Comparison of ENCODE assay signal across 8 mouse cellular contexts in genomic region chr11:3633269-3633668, GRCm38 (mm10). TPM values are rescaled to one million over a fixed set of nuclear protein-coding genes. Genes with fewer than 3 reads are reported as not detected.
DNase-seq lines count a peak whose midpoint lies in the region; TF ChIP-seq lines count a peak whose summit lies in the region.
"Not testable (repeated sequence)": the region's sequence is repeated elsewhere in the genome, so short reads cannot be mapped to it uniquely, and the experiment has no call there.

No protein-coding gene starts in this region.

- DNase-seq in adrenal gland, postnatal 25 days: peak; percentile 21
- DNase-seq in gastrocnemius, postnatal 10 days: peak; percentile 8
- peak; percentile 8 to 30 for DNase-seq in heart, postnatal 14 days
- DNase-seq in kidney, adult 9 months: peak; percentile 44
- DNase-seq in layer of hippocampus, adult 2 months (ENCODE audit: low spot score in 2 of 2): peak in 1 of 2 experiments; percentile 17
- DNase-seq in left cerebral cortex, adult 18-20 months (ENCODE audit: low spot score in 2 of 2): peak; percentile 5 to 16
- peak; percentile 19 for DNase-seq in lung, postnatal 14 days
- peak; percentile 3 for DNase-seq in right cerebral cortex, postnatal 4 days

- H3K27ac ChIP-seq in layer of hippocampus, adult 2 months: not testable (repeated sequence)

- peak; percentile 68 for TF ChIP-seq CTCF in layer of hippocampus, adult 2 months (conservative IDR thresholded peaks at IDR 0.05)

- intact Hi-C loops in heart, postnatal 14 days (cut with DNase I): loop anchor here (2.0 kb wide), 2 partner anchors 98 to 160 kb away; no protein-coding TSS in a partner anchor

- H3K4me3 ChIP-seq in layer of hippocampus, adult 2 months: not testable (repeated sequence)

RNA-seq across cellular contexts. Expression of gene Morc2a, which starts 15.7 kb away (rescaled TPM):
- 62.3 and 69.5 TPM in 2 replicates for total RNA-seq in adrenal gland, postnatal 25 days (2021)
- total RNA-seq in gastrocnemius, postnatal 10 days (2021): 10 to 100 TPM; 21.8 to 23.1 TPM
- total RNA-seq in heart, postnatal 14 days (2021): 10 to 100 TPM; 23.1 to 27.4 TPM
- 10 to 100 TPM; 41.8 to 42.6 TPM for total RNA-seq in layer of hippocampus, adult 2 months (2021)
- total RNA-seq in left cerebral cortex, adult 18-20 months (2021): 10 to 100 TPM; 35.4 to 39.6 TPM
